Mouse (Mus musculus): Measurements from ENCODE around the gene Apopt1. TPM values are rescaled to one million over a fixed set of nuclear protein-coding genes. Genes with fewer than 3 reads are reported as not detected.

Gene Apopt1
- polyA plus RNA-seq, 1 experiment from 2014 or later: 55.4 TPM

DNA sequence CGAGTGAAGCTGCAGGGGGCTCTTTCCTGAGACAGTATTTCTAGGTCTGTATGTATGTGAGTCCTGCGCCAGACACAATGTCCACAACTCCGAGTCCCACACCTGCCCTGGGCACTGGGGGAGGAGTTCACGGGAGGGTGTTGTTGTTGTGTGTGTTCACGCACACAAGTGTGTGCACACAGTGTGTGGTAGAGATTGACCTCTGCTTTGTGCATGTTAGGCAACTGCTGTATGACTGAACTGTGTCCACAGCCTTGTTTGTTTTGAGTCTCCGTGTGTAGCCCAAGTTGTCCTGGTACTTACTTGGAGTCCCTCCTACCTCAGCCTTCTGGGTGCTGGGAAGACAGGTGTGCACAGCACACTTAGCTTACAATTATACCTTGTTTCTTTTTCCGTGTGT is 77.6 kb downstream of the Apopt1 start:
- Histone ChIP-seq H3K9ac (ENCODE audit: low read length) (no peak overlapping the region), H3K36me3 (ENCODE audit: control insufficient read depth, insufficient read depth, low read length) (peaks cover 25% of the 10 kb centered on the region; the same call in 1 of the 2 replicates), H3K4me3 (ENCODE audit: low read depth, low read length) (no peak overlapping the region), H3K4me1 (replicated peaks; ENCODE audit: control insufficient read depth, insufficient read depth, low read length) (no peaks in the 10 kb centered on the region), H3K27ac (ENCODE audit: low read depth, low read length) (no peak overlapping the region), H3K4me2 (ENCODE audit: low read depth, low read length, severe bottlenecking) (no peak overlapping the region), H3K9me3 (ENCODE audit: control insufficient read depth, low read length) (no peaks in the 10 kb centered on the region), H3K27me3 (ENCODE audit: control insufficient read depth, insufficient read depth, low read length) (no peaks in the 10 kb centered on the region)
- WGBS: 95% methylated on average over 7 of the region's 7 CpGs
- ATAC-seq (replicated peaks; ENCODE audit: low FRiP score) (no peak), DNase-seq (ENCODE audit: low spot score) (no peak)

DNA sequence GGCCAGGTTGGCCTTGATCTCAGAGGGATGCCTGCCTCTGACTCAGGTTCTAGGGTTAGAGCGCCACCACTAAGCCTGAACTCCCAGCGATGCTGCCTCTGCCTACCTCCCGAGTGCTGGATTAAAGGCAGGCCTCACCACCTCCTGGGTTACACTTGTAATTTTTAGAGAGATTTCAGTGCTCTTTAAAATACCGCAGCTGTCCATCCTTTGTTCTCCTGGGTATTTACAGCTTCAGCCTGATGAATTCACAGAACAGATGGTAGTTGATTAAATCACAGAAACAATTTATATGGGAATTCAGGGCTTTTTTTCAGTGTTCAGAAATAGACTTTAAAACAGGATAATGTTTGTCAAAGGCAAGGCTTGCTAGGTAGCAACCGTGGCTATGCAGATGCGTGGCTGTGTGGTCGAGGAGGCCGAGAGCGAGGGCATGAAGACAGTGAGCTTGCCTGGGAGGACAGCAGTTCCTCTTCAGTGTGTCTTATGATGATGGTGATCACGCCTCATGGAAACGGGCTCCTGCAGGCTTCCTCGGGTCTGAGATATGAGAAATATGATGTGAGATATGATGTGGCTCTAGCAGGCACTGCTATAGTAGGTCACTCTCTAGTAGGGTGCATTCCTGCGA is 78.5 kb downstream of the Apopt1 start:
- H3K27me3 ChIP-seq (ENCODE audit: control insufficient read depth, insufficient read depth, low read length): no peaks in the 10 kb centered on the region
- H3K27ac ChIP-seq (ENCODE audit: low read depth, low read length): no peak overlapping the region
- H3K4me3 ChIP-seq (ENCODE audit: low read depth, low read length): no peak overlapping the region
- no peak overlapping the region for H3K4me2 ChIP-seq (ENCODE audit: low read depth, low read length, severe bottlenecking)
- H3K4me1 ChIP-seq (replicated peaks; ENCODE audit: control insufficient read depth, insufficient read depth, low read length): no peaks in the 10 kb centered on the region
- peaks cover 16% of the 10 kb centered on the region; the same call in 1 of the 2 replicates for H3K36me3 ChIP-seq (ENCODE audit: control insufficient read depth, insufficient read depth, low read length)
- ATAC-seq (replicated peaks; ENCODE audit: low FRiP score) (no peak), DNase-seq (ENCODE audit: low spot score) (no peak)
- 93% methylated on average over 13 of the region's 13 CpGs for WGBS
- no peak overlapping the region for H3K9ac ChIP-seq (ENCODE audit: low read length)
- H3K9me3 ChIP-seq (ENCODE audit: control insufficient read depth, low read length): no peaks in the 10 kb centered on the region

DNA sequence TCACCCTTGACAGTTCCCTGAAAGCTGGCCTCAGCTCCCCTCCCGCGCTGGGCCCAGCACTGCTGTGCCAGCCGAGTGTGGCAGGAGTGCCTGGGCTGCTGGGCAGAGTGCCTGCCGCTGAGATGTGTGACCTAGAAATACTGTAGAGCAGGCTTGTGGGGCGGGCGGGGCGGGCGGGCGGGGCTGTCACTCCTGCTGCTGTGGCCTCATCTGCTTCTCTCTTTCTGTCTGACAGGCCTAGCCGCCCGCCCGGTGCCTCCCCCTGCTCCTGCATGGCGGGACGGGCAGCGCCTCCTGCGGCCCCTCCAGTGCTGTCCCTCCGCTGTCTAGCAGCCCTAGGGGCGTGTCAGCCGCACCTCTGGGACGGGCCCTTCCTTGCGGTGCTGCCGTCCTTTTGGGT is 81.0 kb downstream of the Apopt1 start:
- ATAC-seq (replicated peaks; ENCODE audit: low FRiP score): no peak
- no peaks in the 10 kb centered on the region for H3K27me3 ChIP-seq (ENCODE audit: control insufficient read depth, insufficient read depth, low read length)

DNA sequence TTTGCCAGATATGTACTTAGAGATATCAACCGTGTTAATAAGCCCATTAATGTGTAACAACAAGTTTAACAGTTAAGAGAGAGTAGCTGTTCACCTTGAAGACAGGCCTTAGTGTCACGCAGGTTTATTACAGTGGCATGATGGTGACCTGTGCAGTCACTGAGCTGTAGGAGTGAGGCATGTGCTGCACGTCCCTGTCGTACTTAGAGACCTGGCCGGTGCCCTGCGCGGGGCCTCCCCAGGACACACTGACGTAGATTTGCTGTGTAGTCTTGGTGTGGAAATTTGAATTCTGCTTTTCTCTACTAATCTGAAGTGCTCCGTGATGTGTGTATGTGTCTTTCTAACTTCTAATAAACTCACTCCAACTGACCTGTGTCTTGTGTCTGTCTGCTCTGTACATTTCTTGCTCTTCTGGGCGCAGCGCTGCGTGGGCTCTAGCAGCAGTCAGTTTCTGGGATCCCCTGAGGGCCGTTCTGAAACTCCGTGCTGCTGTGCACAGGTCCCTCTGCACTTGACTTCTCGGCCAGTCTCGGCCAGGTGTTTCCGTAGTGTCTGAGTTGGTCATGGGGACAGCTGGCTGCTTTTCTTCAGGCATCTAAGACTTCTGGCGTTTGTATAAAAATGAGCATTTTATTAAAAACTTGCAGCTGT is 81.6 kb downstream of the Apopt1 start:
- 97% methylated on average over 18 of the region's 18 CpGs for whole genome bisulfite sequencing
- ATAC-seq (replicated peaks; ENCODE audit: low FRiP score): no peak
- H3K9ac ChIP-seq (ENCODE audit: low read length): no peak overlapping the region
- no peak for DNase-seq (ENCODE audit: low spot score)
- H3K4me1 ChIP-seq (replicated peaks; ENCODE audit: control insufficient read depth, insufficient read depth, low read length): no peaks in the 10 kb centered on the region
- H3K27ac ChIP-seq (ENCODE audit: low read depth, low read length): no peak overlapping the region
- no peak overlapping the region for H3K4me3 ChIP-seq (ENCODE audit: low read depth, low read length)
- no peaks in the 10 kb centered on the region for H3K27me3 ChIP-seq (ENCODE audit: control insufficient read depth, insufficient read depth, low read length)
- H3K9me3 ChIP-seq (ENCODE audit: control insufficient read depth, low read length): no peaks in the 10 kb centered on the region
- H3K36me3 ChIP-seq (ENCODE audit: control insufficient read depth, insufficient read depth, low read length): peaks cover 7% of the 10 kb centered on the region; the same call in 1 of the 2 replicates
- no peak overlapping the region for H3K4me2 ChIP-seq (ENCODE audit: low read depth, low read length, severe bottlenecking)

More for the DNA sequence above, 81.0 kb downstream of the Apopt1 start:
- no peak for DNase-seq (ENCODE audit: low spot score)
- Histone ChIP-seq H3K27ac (ENCODE audit: low read depth, low read length) (no peak overlapping the region), H3K9me3 (ENCODE audit: control insufficient read depth, low read length) (no peaks in the 10 kb centered on the region), H3K4me1 (replicated peaks; ENCODE audit: control insufficient read depth, insufficient read depth, low read length) (no peaks in the 10 kb centered on the region), H3K36me3 (ENCODE audit: control insufficient read depth, insufficient read depth, low read length) (peaks cover 7% of the 10 kb centered on the region; the same call in 1 of the 2 replicates), H3K4me2 (ENCODE audit: low read depth, low read length, severe bottlenecking) (no peak overlapping the region), H3K4me3 (ENCODE audit: low read depth, low read length) (no peak overlapping the region), H3K9ac (ENCODE audit: low read length) (no peak overlapping the region)
- WGBS: 92% methylated on average over 22 of the region's 22 CpGs

DNA sequence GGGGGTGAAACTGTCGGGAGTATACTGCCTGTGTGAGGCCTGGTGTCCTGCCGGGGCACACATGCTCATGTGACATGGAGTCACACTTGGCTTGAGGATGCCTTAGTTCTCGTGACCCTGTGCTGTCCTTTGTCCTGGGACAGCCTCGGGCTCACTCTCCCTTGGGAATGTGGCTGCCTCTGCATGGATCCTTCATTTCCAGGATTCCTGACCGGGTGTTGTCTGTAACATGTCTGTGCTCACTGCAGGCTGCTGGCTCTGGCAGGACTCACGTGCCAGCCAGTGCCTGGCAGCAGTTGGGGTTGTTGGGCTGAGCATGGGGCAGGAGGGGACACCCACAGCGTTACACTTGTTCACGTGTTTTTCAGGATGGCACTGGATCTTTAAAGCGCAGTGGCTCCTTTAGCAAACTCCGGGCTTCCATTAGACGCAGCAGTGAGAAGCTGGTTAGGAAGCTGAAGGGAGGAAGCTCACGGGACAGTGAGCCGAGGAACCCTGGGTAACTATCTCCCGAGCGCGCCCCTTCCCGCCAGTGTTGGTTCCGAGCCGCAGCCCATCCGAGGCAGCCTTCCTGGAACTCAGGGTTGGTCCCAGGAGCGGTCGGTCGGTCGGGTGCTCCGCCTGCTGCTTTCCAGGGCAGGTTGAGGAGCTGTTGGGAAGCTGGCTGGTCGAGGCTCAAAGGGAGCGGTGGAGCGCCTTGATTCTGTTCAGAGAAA is 82.3 kb downstream of the Apopt1 start:
- Histone ChIP-seq H3K4me1 (replicated peaks; ENCODE audit: control insufficient read depth, insufficient read depth, low read length) (no peaks in the 10 kb centered on the region), H3K27ac (ENCODE audit: low read depth, low read length) (no peak overlapping the region), H3K36me3 (ENCODE audit: control insufficient read depth, insufficient read depth, low read length) (peaks cover 7% of the 10 kb centered on the region; the same call in 1 of the 2 replicates), H3K9me3 (ENCODE audit: control insufficient read depth, low read length) (no peaks in the 10 kb centered on the region), H3K4me3 (ENCODE audit: low read depth, low read length) (no peak overlapping the region), H3K4me2 (ENCODE audit: low read depth, low read length, severe bottlenecking) (no peak overlapping the region), H3K9ac (ENCODE audit: low read length) (no peak overlapping the region), H3K27me3 (ENCODE audit: control insufficient read depth, insufficient read depth, low read length) (no peaks in the 10 kb centered on the region)
- WGBS: 91% methylated on average over 28 of the region's 28 CpGs
- no peak for DNase-seq (ENCODE audit: low spot score)
- no peak for ATAC-seq (replicated peaks; ENCODE audit: low FRiP score)

DNA sequence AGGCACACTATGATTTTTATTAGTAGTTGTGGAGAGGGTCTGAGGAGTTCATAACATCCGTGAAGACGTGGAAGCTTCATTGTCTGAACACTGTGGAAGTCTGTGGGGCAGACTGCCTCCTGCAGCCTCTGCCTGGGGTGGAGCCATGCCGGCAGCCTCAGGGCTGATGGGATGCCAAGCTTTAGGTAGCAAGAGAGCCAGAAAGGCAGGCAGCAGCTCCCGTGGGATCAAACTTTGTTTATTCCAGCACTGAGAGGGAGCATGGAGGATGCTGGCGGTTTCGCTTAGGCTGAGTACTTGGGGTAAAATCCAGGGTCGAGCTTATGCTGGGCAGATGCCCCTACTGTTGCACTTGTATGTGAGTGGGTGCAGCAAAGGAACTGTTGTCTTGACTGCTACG is 84.2 kb downstream of the Apopt1 start:
- Histone ChIP-seq H3K36me3 (ENCODE audit: control insufficient read depth, insufficient read depth, low read length) (peaks cover 5% of the 10 kb centered on the region; the same call in 1 of the 2 replicates), H3K9me3 (ENCODE audit: control insufficient read depth, low read length) (no peaks in the 10 kb centered on the region), H3K4me2 (ENCODE audit: low read depth, low read length, severe bottlenecking) (no peak overlapping the region), H3K27me3 (ENCODE audit: control insufficient read depth, insufficient read depth, low read length) (no peaks in the 10 kb centered on the region), H3K4me3 (ENCODE audit: low read depth, low read length) (no peak overlapping the region), H3K9ac (ENCODE audit: low read length) (no peak overlapping the region), H3K4me1 (replicated peaks; ENCODE audit: control insufficient read depth, insufficient read depth, low read length) (no peaks in the 10 kb centered on the region), H3K27ac (ENCODE audit: low read depth, low read length) (no peak overlapping the region)
- 90% methylated on average over 8 of the region's 8 CpGs for WGBS
- DNase-seq (ENCODE audit: low spot score) (no peak), ATAC-seq (replicated peaks; ENCODE audit: low FRiP score) (no peak)

DNA sequence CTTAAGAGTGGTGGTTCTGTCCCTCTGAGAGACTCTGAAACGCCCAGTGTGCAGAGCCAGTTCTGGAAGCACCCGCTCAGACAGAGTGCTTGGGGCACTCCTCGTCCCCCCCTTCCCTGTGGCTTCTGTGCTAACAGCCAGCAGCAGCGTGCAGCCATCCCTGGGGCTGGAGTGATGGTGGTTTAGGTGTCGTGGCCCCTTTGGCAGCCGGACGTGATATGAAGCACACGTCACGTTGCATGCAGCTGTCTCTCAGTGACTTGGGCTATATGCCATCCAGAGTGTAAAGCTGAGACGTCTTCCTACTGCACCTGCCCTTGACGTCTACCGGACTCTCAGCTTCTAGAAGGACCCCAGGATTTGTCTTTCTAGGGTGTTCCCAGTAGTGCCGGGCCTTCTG is 85.4 kb downstream of the Apopt1 start:
- H3K4me2 ChIP-seq (ENCODE audit: low read depth, low read length, severe bottlenecking): no peak overlapping the region
- no peaks in the 10 kb centered on the region for H3K27me3 ChIP-seq (ENCODE audit: control insufficient read depth, insufficient read depth, low read length)
- no peaks in the 10 kb centered on the region for H3K9me3 ChIP-seq (ENCODE audit: control insufficient read depth, low read length)
- no peak overlapping the region for H3K9ac ChIP-seq (ENCODE audit: low read length)
- peaks cover 7% of the 10 kb centered on the region; the same call in 1 of the 2 replicates for H3K36me3 ChIP-seq (ENCODE audit: control insufficient read depth, insufficient read depth, low read length)
- DNase-seq (ENCODE audit: low spot score) (no peak), ATAC-seq (replicated peaks; ENCODE audit: low FRiP score) (no peak)
- H3K27ac ChIP-seq (ENCODE audit: low read depth, low read length): no peak overlapping the region
- H3K4me1 ChIP-seq (replicated peaks; ENCODE audit: control insufficient read depth, insufficient read depth, low read length): no peaks in the 10 kb centered on the region
- 94% methylated on average over 13 of the region's 13 CpGs for WGBS
- no peak overlapping the region for H3K4me3 ChIP-seq (ENCODE audit: low read depth, low read length)

DNA sequence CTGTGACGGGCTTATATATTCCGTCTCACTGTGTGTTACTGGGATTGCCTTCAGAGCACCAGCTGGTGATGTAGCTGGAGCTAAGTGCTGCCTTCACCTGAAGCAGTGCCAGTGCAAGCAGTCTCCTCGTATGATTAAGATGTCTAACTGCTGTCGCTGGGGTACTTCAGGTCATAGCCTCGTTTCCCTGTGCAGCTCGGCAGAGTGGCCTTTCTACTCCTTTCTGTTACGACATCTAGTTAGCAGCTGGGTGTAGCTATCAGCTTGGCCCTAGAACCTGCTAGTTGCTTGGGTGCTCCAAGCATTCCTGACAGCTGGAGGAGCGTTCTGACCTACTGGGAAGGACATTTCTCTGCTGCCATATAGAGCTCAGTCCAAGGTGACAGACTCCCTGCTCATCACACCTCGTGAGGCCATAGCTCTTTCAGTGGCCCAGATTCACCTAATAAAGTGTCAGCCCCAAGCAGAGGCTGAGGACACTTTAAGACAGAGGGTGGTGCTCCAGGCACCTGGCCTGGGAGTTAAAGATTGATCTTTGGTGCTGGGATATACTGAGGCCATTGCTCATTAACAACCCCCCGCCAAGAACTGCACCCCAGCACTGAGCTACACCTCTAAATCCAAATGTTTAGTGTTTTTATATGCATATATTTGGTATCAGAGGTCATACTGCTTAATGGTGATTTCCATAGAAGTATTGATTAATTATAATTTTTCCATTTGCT is 87.6 kb downstream of the Apopt1 start:
- H3K4me2 ChIP-seq (ENCODE audit: low read depth, low read length, severe bottlenecking): no peak overlapping the region
- H3K9ac ChIP-seq (ENCODE audit: low read length): no peak overlapping the region
- no peaks in the 10 kb centered on the region for H3K27me3 ChIP-seq (ENCODE audit: control insufficient read depth, insufficient read depth, low read length)
- no peak for DNase-seq (ENCODE audit: low spot score)
- no peak overlapping the region for H3K27ac ChIP-seq (ENCODE audit: low read depth, low read length)
- H3K4me1 ChIP-seq (replicated peaks; ENCODE audit: control insufficient read depth, insufficient read depth, low read length): no peaks in the 10 kb centered on the region
- no peaks in the 10 kb centered on the region for H3K9me3 ChIP-seq (ENCODE audit: control insufficient read depth, low read length)
- H3K4me3 ChIP-seq (ENCODE audit: low read depth, low read length): no peak overlapping the region
- no peak for ATAC-seq (replicated peaks; ENCODE audit: low FRiP score)
- H3K36me3 ChIP-seq (ENCODE audit: control insufficient read depth, insufficient read depth, low read length): peaks cover 8% of the 10 kb centered on the region
- 89% methylated on average over 10 of the region's 10 CpGs for WGBS

All from forebrain, embryonic 11.5 days (tissue).